Mouse (Mus musculus) adrenal gland, adult 18-20 months (tissue): ENCODE measurements around the gene Shq1. TPM values are rescaled to one million over a fixed set of nuclear protein-coding genes. Genes with fewer than 3 reads are reported as not detected.
A peak's percentile ranks its signal among the peaks of the same experiment; 100 is the strongest.

Source experiments
- DNase-seq, 2 experiments: peaks; one replicate each; pipeline ENCODE4 v3.0.0; 2021 to 2022; ENCODE audit warnings: low spot score in 2 of 2
- total RNA-seq, 2 experiments: library from RNA; stranded (reverse); gene quantifications; 1 replicate in 1 of 2; 2 replicates in 1 of 2; pipeline ENCODE4 v1.2.3; 2021

The Shq1 gene
- total RNA-seq, 2 experiments from 2014 or later = 9.0 to 10.6 TPM

DNA sequence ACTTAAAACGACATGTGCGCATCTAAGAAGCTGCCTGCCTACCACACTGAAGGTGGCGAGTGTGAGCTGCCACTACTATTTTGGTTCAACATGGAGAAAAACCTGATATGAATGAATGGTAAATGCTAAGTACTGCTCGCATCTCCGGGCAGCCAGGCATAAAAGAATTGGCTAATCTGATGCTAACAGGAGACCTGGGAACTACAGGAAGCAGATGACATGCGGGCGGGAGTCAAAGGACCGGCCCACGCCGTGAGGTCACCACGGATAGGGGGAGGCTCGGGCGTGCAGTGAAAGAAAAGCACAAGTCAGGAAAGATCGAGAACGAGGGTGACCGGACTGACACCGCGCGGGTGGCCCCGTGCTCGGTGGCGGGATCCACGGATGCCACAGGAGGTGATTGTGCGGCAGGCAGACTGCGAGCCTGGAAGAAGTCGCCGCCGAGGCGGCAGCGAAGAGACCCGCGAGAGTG, 551 bp downstream of the Shq1 start:
- peak; percentile 42 to 53 for DNase-seq

DNA sequence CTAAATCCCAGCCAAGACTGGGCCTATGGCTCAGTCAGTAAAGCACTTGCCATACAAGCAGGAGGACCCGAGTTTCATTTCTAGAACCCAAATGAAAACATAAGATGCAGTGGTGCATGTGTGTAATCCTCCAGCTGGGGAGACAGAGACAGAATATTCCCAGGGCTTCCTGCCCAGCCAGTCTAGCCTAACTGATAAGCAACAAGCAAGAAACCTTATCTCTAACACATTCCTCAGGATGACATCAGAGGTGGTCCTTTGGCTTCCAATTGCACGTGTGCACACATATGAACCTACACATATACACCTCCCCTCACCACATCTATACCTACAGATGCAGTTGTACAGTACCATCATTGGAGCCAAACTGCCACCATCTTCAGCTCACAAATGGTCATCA, 2.1 kb downstream of the Shq1 start:
- no peak for DNase-seq

DNA sequence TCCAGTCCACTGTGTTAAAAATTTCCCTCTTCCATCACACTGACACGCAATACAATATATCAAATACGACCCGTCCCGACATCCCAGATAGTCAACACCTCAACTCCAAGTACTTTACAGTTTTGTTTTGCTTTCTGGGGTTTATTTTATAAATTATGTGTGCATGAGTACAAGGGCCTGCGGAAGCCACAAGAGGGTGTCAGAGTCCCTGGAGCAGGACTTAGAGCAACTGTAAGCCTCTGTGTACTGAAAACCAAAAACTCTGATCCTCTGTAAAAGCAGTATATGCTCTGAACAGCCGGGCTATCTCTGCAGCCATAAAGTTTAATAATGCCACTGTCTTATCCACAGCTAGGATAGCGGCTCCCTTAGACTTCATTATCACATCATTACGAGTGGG, 3.3 kb downstream of the Shq1 start:
- no peak for DNase-seq

DNA sequence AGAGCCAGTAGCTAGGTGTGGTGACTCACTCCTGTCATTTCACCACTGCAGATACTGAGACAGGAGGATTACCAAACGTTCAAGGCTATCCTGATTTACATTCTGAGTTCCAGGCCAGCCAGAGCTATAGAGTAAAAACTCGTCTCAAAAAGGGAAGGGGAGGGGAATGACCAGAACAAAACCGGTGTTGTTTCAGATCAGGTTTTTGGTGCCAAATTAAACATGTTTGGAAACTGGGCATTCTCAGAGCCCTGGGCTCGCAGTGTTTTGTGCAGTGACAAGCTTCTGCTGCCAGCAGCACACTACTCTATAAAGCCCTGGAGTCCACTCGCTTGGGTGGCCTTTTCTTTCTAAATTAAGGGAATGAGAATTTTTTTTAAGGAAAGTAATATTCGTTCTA, 8.7 kb downstream of the Shq1 start:
- DNase-seq = no peak

DNA sequence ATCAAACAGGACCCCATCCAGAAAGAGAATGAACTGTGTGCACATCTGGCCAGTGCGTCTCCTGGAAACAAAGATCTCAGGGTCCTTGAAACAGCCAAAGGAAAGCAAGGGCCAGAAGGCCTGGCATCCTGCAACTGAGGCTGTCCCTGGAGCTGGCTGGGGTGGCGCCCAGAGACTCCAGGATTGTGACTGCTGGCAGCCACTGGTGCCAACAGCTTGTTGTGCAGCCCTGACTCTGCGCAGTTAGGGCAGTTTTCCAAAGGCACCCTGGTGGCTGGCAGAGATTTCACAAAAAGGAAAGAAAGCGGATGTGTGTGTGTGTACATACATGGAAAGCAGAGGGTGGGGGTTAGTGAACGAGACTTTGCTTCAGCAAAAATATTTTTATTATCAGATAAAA, 10.6 kb downstream of the Shq1 start:
- peak in 1 of 2 experiments; percentile 35 for DNase-seq

DNA sequence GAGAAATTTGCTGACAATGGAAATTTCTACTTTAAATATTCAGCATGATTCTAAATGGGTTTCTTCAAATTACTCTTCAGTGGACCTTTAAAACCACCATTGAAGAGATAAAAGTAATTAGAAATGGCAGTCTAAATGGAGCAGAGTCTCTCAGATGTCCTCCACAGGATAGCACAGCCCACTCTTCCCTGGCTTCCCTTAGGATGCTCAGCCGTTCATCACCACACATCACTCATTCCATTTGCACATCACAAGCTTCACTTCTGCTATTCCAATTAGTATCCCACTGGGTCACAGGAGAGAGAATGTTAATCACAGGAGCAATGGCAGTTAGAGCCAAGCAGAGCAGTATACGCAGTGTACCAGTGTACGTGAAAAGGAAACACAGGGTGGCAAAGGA, 18.4 kb downstream of the Shq1 start:
- no peak for DNase-seq

DNA sequence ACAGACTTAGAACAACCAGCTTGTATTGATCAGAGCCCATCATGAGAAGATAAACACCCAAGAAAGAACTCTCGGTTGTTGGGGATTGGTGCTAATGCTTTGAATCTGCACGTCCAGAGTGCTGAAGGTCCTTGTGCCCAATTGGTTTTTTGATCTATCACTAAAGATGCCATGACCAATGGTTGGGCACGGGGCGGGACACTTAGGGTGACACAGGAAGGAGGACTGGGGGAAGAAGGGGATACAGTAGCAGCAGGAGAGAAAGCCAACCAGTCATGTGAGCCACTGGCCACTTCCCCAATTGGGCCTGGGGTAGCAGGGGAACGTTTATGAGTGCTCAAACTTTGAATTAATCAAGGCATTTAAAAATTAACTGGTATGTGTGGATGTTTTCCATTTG, 23.8 kb downstream of the Shq1 start:
- DNase-seq = no peak

DNA sequence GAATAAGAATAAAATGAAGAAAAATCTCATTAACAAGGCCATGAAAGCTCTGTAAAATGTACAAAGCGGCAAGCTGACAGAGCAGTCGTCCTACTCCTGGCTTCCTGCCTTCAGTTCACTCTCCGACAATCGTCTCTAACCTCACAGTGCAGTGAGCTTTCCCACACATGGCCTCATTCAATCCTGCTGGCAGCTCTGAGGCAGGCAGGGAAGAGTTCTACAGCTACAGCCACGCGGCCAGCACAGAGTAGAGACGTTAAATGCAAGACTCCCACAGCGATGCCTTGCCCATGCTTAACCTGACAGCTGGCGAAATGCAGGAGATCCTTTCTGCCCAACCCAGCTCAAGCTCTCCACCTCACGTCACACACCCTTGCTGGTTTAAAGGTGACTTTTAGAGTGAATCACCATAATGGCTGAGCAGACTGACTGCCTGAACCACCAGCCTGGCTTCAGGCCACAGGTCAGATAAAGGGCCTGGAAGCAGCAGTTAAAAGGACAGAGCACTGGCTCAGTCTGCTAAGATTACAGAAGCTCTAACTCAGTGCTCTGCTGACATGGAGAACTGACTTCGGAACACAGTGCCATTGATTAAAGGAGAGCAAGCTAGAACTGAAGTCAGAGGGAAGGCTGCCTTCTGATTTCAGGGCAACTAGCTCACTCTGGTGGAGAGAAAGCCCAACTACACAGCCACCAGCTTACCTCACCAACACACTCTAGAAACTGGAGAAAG, 25.3 kb downstream of the Shq1 start:
- DNase-seq = peak; percentile 17 to 23

DNA sequence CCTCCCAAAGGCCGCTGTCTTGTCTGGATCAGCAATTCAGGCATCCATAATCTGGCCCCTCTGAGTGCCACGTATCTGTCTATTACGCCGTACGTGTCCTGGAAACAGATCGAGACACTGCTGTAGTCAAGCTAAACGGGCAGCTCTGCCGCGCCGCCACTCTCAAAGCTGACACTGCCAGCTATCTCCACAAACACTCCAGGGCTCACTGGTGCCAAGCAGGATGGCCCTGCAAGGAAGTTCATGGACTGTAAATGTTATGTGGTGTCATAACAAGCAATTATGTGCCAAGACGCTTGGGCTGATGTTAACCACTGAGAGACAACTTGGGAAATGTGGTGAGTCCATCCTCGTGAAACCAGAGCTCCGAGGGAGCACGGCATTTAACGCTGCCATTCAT, 26.3 kb downstream of the Shq1 start:
- DNase-seq = no peak

DNA sequence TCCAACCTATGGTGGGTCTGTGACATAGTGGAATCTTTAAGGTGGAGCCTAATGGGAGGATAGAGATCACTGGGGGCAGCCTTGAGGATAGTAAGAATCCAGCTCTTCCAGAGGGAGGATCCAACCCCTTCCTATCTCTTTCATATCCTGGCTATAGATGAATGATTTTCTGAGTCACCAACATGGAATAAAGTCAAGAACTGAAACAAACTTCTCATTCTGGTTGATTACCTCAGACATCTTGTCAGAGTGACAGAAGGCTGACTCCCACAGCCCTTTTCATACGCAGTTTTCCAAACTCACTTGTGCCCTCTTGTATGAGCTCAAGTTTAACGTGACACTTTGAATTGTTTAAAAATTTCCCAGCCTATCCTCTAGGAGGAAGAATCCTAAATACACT, 28.2 kb downstream of the Shq1 start:
- DNase-seq = no peak

DNA sequence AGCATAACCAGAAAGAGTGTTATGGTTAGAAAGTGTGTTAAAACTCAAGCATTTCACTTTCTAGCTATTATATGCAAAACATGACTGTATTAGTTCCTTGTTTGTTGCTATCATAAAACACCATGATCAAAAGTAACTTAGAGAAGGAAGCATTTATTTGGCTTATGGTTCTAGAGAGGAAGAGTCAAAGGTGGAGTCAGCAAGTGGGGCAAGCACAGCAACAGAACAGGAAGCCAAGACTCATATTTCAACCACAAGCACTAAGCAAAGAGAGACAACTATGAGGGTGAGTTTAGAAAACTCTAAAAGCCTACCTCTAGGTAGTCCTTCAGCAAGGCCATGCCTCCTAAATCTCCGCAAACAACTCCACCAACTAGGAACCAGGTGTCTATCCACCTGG, 30.4 kb downstream of the Shq1 start:
- DNase-seq = no peak

DNA sequence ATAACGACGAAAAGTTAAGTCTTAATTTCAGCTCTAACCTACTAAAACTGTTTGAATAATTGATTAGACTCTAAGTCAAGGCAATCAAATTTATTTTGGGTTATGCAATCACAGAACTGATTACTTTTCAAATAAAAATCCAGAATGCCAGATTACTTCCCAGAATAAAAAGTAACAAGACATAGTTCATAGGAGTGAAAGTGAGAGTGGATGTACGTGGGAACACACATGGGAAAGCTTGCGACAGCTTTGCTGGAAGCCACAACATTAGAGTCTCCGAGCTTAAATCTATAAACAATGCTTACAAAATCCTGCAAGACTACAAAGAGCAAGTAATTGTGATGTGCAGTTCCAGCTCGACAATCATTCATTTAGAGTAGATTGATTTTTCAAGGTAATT, 41.9 kb downstream of the Shq1 start:
- DNase-seq = no peak

DNA sequence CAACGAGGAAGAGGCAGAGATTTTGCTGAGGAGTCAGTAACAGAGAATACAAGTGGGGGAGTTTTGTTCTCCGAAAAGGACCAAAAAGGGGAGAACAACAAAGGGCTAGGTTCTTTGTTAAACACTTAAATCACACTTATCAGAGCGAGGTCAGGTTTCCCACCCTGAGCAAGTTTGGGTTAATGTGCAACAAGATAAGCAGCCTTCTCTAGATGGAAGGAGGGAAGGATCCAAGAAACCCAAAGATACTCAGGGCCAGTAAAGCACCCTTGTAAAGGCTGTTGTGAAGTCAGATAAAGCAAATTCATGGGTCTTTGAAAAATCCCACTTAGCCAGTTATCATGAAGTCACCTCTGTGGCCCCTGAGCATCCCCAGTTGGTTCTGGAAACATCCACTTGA, 42.7 kb downstream of the Shq1 start:
- no peak for DNase-seq

DNA sequence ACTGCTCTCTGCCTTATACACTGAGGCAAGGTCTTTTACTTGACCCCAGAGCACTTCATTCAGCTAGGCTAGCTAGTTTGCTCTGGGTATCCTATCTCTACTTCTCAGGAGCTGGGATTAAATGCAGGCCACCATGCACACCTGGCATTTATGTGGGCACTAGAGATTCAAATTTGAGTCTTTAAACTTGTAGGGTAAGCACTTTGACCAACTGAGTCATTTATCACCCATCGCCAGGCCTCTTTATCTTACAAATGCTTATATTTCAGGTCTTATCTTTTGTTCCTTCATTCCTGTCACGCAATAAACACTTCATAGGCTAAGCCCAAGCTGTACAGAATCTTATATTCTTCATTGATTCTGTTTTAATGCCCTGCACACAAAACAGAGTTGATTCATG, 47.0 kb downstream of the Shq1 start:
- DNase-seq = no peak

DNA sequence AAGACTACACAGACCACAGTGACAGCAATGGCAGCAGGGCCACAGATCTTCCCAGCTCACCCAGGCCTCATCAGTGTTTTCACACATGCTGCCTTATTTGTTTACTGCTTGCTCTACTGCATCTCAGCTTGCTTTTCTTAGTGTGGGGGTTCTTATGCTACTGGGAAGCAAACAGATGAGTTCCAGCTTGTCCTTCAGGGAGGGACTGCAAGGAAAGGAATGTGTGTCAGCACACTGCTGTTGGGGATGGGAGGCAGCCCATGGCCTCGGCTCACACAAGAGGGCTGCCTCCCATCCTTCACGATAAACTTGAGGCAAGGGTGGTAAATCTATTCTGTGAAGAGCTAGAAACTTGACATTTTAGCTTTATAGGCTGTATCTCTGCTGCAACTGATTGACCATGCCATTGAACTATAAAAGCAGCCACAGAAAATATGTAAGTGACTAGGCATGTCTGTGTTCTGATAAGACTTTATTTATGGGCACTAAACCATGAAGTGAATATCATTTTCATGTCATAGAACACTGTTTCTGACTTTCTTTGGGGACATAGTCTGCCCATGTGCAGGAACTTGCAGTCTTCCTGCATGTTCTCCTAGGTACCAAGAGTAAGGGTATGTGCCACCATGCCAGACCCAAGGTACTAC, 48.0 kb downstream of the Shq1 start:
- no peak for DNase-seq

DNA sequence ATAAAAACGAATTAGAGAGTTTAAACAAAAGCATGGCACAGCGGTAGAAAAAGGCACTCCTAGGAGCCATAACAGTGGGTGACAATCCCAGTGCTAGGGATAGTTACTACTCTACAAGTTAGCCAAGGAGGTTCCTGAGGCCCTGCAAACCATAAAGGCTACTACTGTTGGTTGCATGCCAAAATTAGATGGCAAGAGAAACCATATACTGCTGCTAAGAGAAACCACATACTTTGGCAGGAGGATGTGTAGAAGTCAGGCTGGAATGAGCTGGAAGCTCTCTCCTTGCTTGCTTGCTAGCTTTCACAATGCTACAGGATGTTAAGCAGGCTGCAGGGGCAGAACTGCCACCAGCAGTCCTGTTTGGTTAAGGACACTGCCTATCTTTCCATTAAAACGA, 50.5 kb downstream of the Shq1 start:
- DNase-seq = no peak

DNA sequence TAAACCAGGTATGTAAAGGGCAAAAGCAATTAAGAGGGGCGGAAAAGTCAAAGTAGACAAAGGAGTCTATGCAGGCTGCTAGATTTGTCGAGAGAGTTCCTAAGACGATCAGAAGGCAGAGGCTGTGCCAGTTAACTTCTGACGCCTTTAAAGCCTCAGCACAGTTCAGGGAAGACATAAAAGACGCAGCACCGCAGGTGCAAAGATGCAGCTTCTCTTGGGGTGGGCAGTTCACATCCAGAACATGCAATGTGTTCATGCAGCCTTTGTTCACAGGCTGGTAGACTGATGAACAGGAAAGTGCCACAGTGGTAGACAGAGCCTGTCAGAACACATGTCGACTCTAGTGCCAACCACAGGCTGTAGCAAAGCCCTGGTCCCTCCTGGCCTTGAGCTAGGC, 51.6 kb downstream of the Shq1 start:
- no peak for DNase-seq

DNA sequence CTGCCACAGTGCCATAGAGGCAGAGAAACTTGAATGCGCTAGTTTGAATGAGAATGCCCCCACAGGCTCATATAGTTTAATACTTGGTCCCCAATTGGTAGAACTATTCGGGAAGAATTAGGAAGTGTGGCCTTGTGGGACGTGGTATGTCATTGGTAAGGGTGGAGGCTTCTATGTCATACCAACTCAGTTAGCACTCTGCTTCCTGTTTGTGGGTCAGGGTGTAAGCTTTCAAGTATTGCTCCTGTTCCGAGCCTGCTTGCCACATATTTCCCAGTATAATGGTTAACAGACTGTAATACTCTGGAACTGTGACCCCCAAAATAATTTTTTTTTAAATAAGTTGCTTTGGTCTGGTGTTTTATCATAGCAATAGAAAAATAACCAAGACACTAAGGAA, 54.8 kb downstream of the Shq1 start:
- no peak for DNase-seq

DNA sequence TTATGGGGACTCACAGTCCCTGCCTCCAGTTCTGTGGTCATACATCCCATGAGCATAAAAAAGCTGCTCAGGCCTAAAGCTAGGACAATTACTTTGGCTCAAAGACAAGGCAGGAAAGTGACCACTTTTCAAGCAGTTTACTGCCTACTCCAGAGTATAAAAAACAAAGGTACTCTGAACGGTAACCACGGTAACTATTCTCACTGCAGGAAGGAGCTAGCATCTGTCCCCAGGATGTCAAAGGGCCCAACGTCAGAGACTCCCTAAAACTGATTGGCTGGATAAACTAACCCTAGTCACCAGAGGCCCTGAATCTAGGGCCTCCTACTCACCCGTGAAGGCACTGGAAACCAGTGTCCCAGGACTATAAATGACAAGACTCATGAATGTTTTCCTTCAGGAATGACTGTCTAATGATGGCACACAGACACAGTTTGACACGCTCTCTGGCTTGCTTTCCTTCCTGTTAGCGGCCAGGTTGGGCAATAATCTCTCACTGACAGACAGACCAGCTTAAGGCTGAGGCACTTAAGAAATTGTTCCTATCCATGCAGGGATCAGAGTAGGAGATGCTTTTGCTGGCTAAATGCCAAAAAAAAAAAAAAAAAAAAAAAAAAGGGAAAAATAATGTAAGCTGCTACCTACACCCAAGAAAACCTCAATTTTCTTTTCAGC, 57.2 kb downstream of the Shq1 start:
- DNase-seq = no peak

DNA sequence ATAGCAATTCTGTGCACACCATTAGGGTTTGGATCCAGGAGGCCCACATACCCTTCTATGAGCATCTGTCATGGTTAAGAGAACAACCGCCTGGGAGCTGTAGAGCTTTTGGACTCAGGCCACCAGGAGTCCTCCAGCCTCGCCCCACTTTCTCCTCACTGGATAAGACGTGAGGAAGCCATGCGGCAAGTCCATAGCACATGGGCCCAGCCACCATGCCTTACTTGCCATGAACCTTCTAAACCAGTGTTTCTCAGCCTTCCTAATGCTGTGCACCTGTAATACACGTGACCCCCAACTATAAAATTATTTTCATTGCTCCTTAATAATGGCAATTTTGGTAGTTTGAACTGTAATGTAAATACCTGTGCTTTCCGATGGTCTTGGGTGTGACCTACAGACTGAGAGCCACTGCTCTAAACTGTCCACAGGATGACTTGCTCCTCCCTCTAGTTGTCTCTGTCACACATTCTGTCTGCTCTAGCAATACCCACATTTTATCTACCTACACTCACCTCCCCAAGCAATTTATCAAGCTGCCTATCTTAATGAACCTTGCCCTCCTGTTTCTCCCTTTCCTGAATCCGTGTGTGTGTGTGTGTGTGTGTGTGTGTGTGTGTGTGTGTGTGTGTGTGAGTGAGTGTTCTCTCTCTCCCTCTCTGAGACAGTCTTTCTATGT, 59.9 kb downstream of the Shq1 start:
- no peak for DNase-seq

DNA sequence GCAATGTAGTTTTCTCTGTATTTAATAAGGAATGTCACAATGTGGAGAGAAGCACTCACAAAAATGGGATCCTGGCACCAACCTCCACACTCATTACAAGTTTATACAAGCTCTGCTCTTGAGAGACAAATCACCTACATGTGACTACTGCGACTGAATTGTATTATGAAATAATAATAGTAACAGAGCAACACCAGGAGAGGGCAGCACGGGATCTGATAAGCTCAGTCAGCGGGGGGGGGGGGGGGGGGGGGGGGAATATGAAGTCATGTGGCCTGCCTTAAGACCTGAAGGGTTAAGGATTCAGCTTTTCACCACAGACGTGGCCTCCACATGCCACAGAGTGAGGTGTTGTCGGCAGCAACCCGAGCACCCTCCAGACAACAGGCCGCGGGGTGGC, 60.8 kb downstream of the Shq1 start:
- no peak for DNase-seq

DNA sequence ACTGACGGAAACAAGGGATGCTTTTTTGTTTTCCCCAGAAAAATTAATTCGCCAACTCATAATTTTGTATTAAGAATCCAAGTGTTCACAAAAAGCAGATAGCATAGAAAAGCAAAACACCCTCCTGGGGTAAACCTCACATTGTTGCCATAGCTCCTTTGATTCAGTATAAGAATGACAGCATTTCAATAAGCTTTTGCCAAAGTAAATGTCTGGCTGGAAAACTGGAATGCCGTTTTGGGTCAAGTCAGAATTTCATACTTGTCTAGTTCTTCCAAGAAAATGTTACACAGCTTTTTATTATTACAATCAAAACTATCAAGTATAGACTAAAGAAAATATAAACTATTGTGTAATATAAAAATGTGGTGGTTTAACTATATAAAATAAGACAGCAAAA, 61.7 kb downstream of the Shq1 start:
- no peak for DNase-seq
